Mouse (Mus musculus) embryonic facial prominence, embryonic 12.5 days (tissue): Measurements from ENCODE around the gene Prrc2b. TPM values are rescaled to one million over a fixed set of nuclear protein-coding genes. Genes with fewer than 3 reads are reported as not detected.
A peak's percentile ranks its signal among the peaks of the same experiment; 100 is the strongest.

Experiments used
- ATAC-seq: fragments of 200-750 bp; cut with Nextera tagmentation; 2 replicates; pipeline ENCODE4 v1.8.0; 2017; ENCODE audit not compliant: insufficient number of reproducible peaks, insufficient read depth, low FRiP score, low TSS enrichment
- H3K27ac ChIP-seq: fragments of 300-500 bp; sonication (generic); 2 replicates; pipeline ENCODE4 v1.5.1; 2016; ENCODE audit warnings: mild to moderate bottlenecking
- H3K27me3 ChIP-seq: fragments of 300-500 bp; sonication (generic); 2 replicates; pipeline ENCODE4 v1.6.1; 2016; ENCODE audit warnings: mild to moderate bottlenecking, moderate library complexity
- H3K36me3 ChIP-seq: fragments of 300-500 bp; sonication (generic); 2 replicates; pipeline ENCODE4 v1.6.1; 2016; ENCODE audit warnings: mild to moderate bottlenecking
- H3K4me1 ChIP-seq: fragments of 300-500 bp; sonication (generic); 2 replicates; pipeline ENCODE4 v1.6.1; 2016
- H3K4me2 ChIP-seq: fragments of 300-500 bp; sonication (generic); replicated peaks from 2 replicates; pipeline ENCODE4 v1.6.1; 2016; ENCODE audit warnings: mild to moderate bottlenecking, moderate library complexity
- H3K4me3 ChIP-seq: fragments of 300-500 bp; sonication (generic); 2 replicates; pipeline ENCODE4 v1.5.1; 2016; ENCODE audit warnings: mild to moderate bottlenecking
- H3K9ac ChIP-seq: fragments of 300-500 bp; sonication (generic); 2 replicates; pipeline ENCODE4 v1.6.1; 2016; ENCODE audit warnings: mild to moderate bottlenecking, moderate library complexity
- H3K9me3 ChIP-seq: fragments of 300-500 bp; sonication (generic); 2 replicates; pipeline ENCODE4 v1.6.1; 2016; ENCODE audit warnings: mild to moderate bottlenecking, moderate library complexity
- WGBS: fragments of 180-500 bp; shearing (Covaris S2); methylation state at CpG from one replicate; pipeline ENCODE4 v1.1.7; 2016; 5-methylcytosine and 5-hydroxymethylcytosine counted together
- polyA plus RNA-seq: library from polyadenylated mRNA; unstranded; fragments of >200 nt; fragmentation: Nextera tagmentation; extraction: Ambion mirVana; gene quantifications from 2 replicates; pipeline ENCODE4 v1.2.1, GENCODE M21; 2016

The Prrc2b gene
- 81.8 and 83.2 TPM in 2 replicates for polyA plus RNA-seq

DNA sequence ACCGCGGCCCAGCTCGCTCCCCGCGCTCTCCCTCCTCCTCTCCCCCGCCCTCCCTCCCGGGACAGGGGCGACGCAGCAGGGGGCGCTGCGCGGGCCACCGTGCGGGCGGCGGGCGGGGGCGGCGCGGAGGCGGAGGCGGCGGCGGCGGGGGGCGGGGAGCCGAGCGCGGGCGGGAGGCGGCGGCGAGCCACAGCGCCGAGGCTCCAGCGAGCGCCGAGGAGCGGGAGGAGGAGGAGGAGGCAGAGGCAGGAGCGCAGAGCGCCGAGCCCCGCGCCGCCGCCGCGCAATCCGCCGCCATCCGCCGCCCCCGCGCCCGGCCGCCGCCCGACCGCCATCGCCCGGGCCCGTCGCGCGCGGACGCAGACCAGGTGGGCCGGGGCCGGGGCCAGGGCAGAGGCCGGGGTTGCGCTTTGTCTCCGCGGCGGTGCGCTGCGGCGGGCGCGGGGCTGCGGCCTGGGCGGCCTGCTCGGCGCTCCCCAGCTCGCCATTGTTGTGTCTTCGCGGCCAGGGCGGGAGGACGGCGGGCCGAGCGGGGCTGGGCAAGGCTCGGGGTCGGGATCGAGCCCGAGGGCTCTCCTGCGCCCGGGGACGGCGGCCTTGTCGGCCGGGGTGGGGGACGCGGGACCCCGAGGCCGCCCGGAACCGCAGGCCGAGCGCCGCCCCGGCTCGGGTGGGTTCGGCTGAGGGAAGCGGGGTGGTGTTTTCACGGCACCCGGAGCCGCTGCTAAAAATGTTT, at the start of gene Prrc2b:
Gene Prrc2b (plus strand): TSS at position 159 of the 736 bp plus-strand sequence.
- Histone ChIP-seq H3K4me3 (peak within 1 kb of the TSS; percentile 93), H3K4me2 (peak within 1 kb of the TSS; percentile 94), H3K27me3 (no peaks in the 10 kb centered on the region), H3K9me3 (no peaks in the 10 kb centered on the region), H3K27ac (peak within 1 kb of the TSS; percentile 100), H3K9ac (peak within 1 kb of the TSS; percentile 99), H3K36me3 (no peaks in the 10 kb centered on the region), H3K4me1 (peaks cover 46% of the 10 kb centered on the region)
- WGBS: under 1% methylated on average over 71 of the region's 117 CpGs
- ATAC-seq: peak; percentile 65

- no peak overlapping the region for H3K4me2 ChIP-seq
- H3K4me1 ChIP-seq: no peaks in the 10 kb centered on the region
- no peaks in the 10 kb centered on the region; the same call in 1 of the 2 replicates for H3K36me3 ChIP-seq
- H3K9me3 ChIP-seq: no peaks in the 10 kb centered on the region
- WGBS: 51% methylated on average over 5 of the region's 5 CpGs
- H3K4me3 ChIP-seq: no peak overlapping the region
- H3K27me3 ChIP-seq: no peaks in the 10 kb centered on the region
- H3K27ac ChIP-seq: no peak overlapping the region
- H3K9ac ChIP-seq: no peak overlapping the region
- ATAC-seq: no peak
Observed at GRCm38 (mm10) chr2:32102944-32103343, 47.9 kb upstream of the Prrc2b start.

DNA sequence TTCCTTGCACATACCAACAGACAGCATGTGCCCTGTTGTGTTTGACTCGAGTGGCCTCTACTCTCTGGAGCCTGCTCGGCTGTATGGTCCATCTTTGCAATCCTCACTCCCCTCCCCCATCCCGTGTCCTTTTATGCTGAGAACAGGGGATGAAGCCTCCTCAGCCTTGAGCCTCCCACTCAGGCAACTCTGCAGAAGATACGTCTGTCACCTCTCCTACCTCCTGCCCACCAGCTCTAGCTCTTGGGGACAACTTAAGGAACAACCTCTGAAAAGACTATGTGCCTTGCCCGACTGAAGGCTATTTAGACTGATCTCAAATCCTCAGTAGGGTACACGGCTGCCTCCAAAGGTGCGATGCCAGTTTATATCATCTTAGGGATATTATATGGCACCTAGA, 47.3 kb upstream of the Prrc2b start:
- Histone ChIP-seq H3K4me1 (no peaks in the 10 kb centered on the region), H3K27me3 (no peaks in the 10 kb centered on the region), H3K9me3 (no peaks in the 10 kb centered on the region), H3K27ac (no peak overlapping the region), H3K4me2 (no peak overlapping the region), H3K9ac (no peak overlapping the region), H3K4me3 (no peak overlapping the region), H3K36me3 (no peaks in the 10 kb centered on the region; the same call in 1 of the 2 replicates)
- 76% methylated on average over 7 of the region's 7 CpGs for WGBS
- ATAC-seq: no peak

GRCm38 (mm10) chr2:32104122-32104521, 46.8 kb upstream of the Prrc2b start:
- no peak for ATAC-seq

DNA sequence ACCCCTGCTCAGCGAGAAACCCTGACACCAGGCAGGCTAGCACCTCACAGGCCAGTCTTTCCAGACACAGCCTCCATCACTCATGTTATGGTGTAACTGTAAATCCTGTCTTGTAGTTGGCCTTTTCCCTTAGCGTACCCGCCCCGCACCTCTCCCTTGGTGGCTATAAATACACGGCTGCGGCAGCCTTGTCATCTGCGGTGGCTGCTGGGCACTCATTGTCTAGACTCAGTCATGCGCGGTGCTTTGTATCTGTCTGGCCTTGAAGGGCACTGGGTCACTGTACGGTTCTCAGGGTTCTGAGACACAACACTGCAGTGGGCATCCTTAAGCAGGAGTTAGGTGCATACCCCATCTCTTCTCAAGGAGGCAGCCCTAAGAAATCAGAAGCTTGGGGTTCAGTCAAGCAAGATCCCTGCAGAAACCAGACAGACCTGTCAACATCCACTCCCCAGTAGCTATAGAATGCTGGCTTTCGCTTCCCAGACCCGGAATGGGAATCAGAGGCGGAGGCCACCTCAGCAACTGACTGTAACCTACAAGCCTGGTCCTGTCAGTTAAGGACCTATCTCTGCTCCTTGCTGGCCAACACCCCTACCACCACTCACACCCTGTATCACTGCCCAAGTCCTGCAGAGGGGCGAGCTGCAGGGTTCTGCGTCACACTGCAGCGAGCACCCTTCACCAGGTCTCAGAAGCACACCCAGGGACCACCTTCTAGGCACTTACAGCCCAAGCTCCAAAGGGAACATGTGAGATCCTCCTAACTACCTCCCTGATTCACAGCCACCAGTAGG, 45.6 kb upstream of the Prrc2b start:
- Histone ChIP-seq H3K27me3 (no peaks in the 10 kb centered on the region), H3K4me1 (no peaks in the 10 kb centered on the region), H3K9ac (no peak overlapping the region), H3K4me2 (no peak overlapping the region), H3K4me3 (no peak overlapping the region), H3K27ac (no peak overlapping the region), H3K9me3 (no peaks in the 10 kb centered on the region), H3K36me3 (no peaks in the 10 kb centered on the region; the same call in 1 of the 2 replicates)
- WGBS: 84% methylated on average over 16 of the region's 16 CpGs
- no peak for ATAC-seq

More at GRCm38 (mm10) chr2:32104122-32104521, 46.8 kb upstream of the Prrc2b start:
- H3K4me2 ChIP-seq: no peak overlapping the region
- H3K9me3 ChIP-seq: no peaks in the 10 kb centered on the region
- H3K9ac ChIP-seq: no peak overlapping the region
- no peaks in the 10 kb centered on the region for H3K4me1 ChIP-seq
- no peak overlapping the region for H3K27ac ChIP-seq
- H3K4me3 ChIP-seq: no peak overlapping the region
- no peaks in the 10 kb centered on the region; the same call in 1 of the 2 replicates for H3K36me3 ChIP-seq
- 88% methylated on average over 7 of the region's 7 CpGs for WGBS
- H3K27me3 ChIP-seq: no peaks in the 10 kb centered on the region

DNA sequence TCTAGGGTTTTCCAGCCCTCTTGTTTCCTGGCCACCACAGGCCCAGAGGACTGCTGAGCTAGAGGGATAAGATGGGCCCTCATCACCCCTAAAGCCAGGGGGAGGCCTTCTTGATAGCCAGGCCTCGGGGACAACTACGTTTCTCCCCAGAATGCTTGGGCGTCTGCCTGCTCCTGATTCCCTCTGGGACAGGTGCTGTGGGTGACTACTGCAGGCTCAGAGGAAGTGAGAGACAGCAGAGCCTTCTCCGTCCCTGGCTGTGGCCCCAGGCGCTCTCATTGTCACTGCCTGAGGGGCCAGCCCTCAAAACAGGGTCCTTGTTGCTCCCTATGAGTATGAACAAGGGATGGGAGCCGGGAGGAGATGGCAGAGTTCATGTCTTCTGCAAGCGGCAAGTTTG, 45.0 kb upstream of the Prrc2b start:
- H3K4me3 ChIP-seq: no peak overlapping the region
- H3K27me3 ChIP-seq: no peaks in the 10 kb centered on the region
- H3K27ac ChIP-seq: no peak overlapping the region
- 84% methylated on average over 7 of the region's 7 CpGs for WGBS
- no peak overlapping the region for H3K4me2 ChIP-seq
- no peak overlapping the region for H3K9ac ChIP-seq
- H3K9me3 ChIP-seq: no peaks in the 10 kb centered on the region
- no peaks in the 10 kb centered on the region for H3K4me1 ChIP-seq
- H3K36me3 ChIP-seq: no peaks in the 10 kb centered on the region
- ATAC-seq: no peak

GRCm38 (mm10) chr2:32111268-32111667, 39.6 kb upstream of the Prrc2b start:
- ATAC-seq: no peak
- H3K36me3 ChIP-seq: no peaks in the 10 kb centered on the region
- H3K27me3 ChIP-seq: no peaks in the 10 kb centered on the region
- WGBS: 91% methylated on average over 1 of the region's 1 CpGs
- H3K4me3 ChIP-seq: no peak overlapping the region
- H3K9me3 ChIP-seq: no peaks in the 10 kb centered on the region
- H3K4me2 ChIP-seq: no peak overlapping the region
- no peak overlapping the region for H3K27ac ChIP-seq
- H3K4me1 ChIP-seq: no peaks in the 10 kb centered on the region
- no peak overlapping the region for H3K9ac ChIP-seq

DNA sequence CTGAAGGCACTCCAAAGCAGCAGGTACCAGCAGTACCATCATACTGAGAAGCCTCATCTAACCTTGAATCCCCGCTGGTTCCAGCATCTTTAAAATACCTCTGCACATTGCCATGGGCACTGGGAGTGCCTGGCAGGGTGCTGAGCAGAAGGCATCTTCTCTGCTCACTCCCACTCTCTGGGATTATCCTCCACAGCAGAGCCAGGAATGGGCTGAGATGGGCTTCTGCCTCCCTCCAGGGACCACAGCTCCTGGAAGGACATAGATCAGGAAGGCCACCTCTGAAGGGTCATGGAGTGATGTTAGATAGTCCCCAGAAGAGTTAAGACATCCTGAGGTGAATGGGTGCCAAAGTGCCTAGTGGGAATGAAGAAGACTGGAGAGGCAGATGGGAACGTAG, 38.3 kb upstream of the Prrc2b start:
- 71% methylated on average over 2 of the region's 2 CpGs for WGBS
- Histone ChIP-seq H3K9me3 (no peaks in the 10 kb centered on the region), H3K27ac (no peak overlapping the region), H3K36me3 (no peaks in the 10 kb centered on the region), H3K4me2 (no peak overlapping the region), H3K9ac (no peak overlapping the region), H3K4me1 (no peaks in the 10 kb centered on the region), H3K4me3 (no peak overlapping the region), H3K27me3 (no peaks in the 10 kb centered on the region)
- ATAC-seq: no peak

- Histone ChIP-seq H3K4me1 (no peaks in the 10 kb centered on the region), H3K27ac (no peak overlapping the region), H3K27me3 (no peaks in the 10 kb centered on the region), H3K9me3 (no peaks in the 10 kb centered on the region), H3K9ac (no peak overlapping the region), H3K4me2 (no peak overlapping the region), H3K4me3 (no peak overlapping the region), H3K36me3 (no peaks in the 10 kb centered on the region)
- no peak for ATAC-seq
- 95% methylated on average over 4 of the region's 4 CpGs for WGBS
Observed at GRCm38 (mm10) chr2:32115851-32116268, 35.0 kb upstream of the Prrc2b start.

DNA sequence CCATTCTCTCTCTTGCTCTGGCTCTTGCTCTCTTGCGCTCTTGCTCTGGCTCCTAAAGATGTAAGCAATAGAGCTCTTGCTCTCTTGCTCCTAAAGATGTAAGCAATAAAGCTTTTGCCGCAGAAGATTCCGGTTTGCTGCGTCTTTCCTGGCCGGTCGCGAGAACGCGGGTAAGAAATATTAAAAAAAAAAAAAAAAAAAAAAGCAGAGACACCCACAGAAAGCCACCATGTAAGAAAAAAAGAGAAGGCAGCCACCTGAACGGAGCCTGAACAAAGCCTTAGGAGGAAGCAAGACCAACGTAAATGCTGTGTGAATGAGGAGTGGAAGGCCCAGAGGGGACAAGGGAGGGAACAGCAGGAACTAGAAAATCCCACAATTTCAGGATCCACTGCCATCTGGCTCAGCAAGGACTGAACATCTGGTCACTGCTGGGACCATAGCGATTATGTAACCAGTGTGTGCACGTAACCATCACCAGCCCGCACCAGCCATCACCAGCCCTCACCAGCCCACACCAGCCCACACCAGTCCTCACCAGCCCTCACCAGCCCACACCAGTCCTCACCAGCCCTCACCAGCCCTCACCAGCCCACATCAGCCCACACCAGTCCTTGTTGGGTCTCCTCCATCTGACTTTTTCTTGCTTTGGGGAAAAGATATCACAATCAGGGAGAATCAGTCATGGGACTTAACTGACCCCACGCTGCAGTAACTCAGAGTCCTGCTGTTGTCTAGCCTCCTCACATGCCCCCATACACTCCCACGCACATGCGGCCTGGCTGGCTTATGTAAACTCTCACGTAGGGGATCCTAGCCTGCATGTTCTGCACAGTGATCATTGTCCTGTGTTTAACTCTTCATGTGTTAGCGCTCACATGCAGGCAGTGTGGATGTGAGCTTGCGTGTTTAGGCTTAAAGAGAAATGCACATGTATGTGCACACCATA, 30.8 kb upstream of the Prrc2b start:
- no peak overlapping the region for H3K4me3 ChIP-seq
- no peak for ATAC-seq
- H3K4me2 ChIP-seq: no peak overlapping the region
- H3K4me1 ChIP-seq: no peaks in the 10 kb centered on the region
- H3K27ac ChIP-seq: no peak overlapping the region
- no peaks in the 10 kb centered on the region for H3K9me3 ChIP-seq
- WGBS: 88% methylated on average over 20 of the region's 20 CpGs
- no peak overlapping the region for H3K9ac ChIP-seq
- no peaks in the 10 kb centered on the region for H3K36me3 ChIP-seq
- no peaks in the 10 kb centered on the region for H3K27me3 ChIP-seq

GRCm38 (mm10) chr2:32121150-32121549, 29.7 kb upstream of the Prrc2b start:
- no peak for ATAC-seq
- H3K27ac ChIP-seq: no peak overlapping the region

More at GRCm38 (mm10) chr2:32121150-32121549, 29.7 kb upstream of the Prrc2b start:
- no peak overlapping the region for H3K4me2 ChIP-seq
- no peaks in the 10 kb centered on the region for H3K9me3 ChIP-seq
- H3K36me3 ChIP-seq: no peaks in the 10 kb centered on the region
- no peaks in the 10 kb centered on the region for H3K4me1 ChIP-seq
- no peak overlapping the region for H3K4me3 ChIP-seq
- WGBS: 45% methylated on average over 5 of the region's 5 CpGs
- no peaks in the 10 kb centered on the region for H3K27me3 ChIP-seq
- H3K9ac ChIP-seq: no peak overlapping the region
